Mouse (Mus musculus) stomach, embryonic 15.5 days (tissue): ENCODE results near the gene Dld. TPM values are rescaled to one million over a fixed set of nuclear protein-coding genes. Genes with fewer than 3 reads are reported as not detected.

ENCODE experiments used
- ATAC-seq: fragments of 200-750 bp; cut with Nextera tagmentation; 2 replicates; pipeline ENCODE4 v1.8.0; 2017; ENCODE audit warnings: low read depth, moderate number of reproducible peaks, moderate TSS enrichment; ENCODE audit not compliant: insufficient read depth, low FRiP score
- H3K27ac ChIP-seq: fragments of 300-500 bp; sonication (generic); 2 replicates; pipeline ENCODE4 v1.5.1; 2015; ENCODE audit warnings: mild to moderate bottlenecking, inconsistent platforms
- H3K27me3 ChIP-seq: fragments of 300-500 bp; sonication (generic); replicated peaks from 2 replicates; pipeline ENCODE4 v1.6.1; 2015; ENCODE audit warnings: inconsistent platforms
- H3K36me3 ChIP-seq: fragments of 300-500 bp; sonication (generic); 2 replicates; pipeline ENCODE4 v1.6.1; 2015; ENCODE audit warnings: inconsistent platforms
- H3K4me1 ChIP-seq: fragments of 300-500 bp; sonication (generic); 2 replicates; pipeline ENCODE4 v1.6.1; 2015; ENCODE audit warnings: inconsistent platforms
- H3K4me2 ChIP-seq: fragments of 300-500 bp; sonication (generic); 2 replicates; pipeline ENCODE4 v1.6.1; 2015; ENCODE audit warnings: mild to moderate bottlenecking, inconsistent platforms
- H3K4me3 ChIP-seq: fragments of 300-500 bp; sonication (generic); replicated peaks from 2 replicates; pipeline ENCODE4 v1.5.1; 2015; ENCODE audit warnings: inconsistent platforms
- H3K9ac ChIP-seq: fragments of 300-500 bp; sonication (generic); 2 replicates; pipeline ENCODE4 v1.6.1; 2015; ENCODE audit warnings: inconsistent platforms
- H3K9me3 ChIP-seq: fragments of 300-500 bp; sonication (generic); 2 replicates; pipeline ENCODE4 v1.6.1; 2016; ENCODE audit warnings: inconsistent platforms
- WGBS: fragments of 180-500 bp; shearing (Covaris S2); methylation state at CpG from one replicate; pipeline ENCODE4 v1.1.7; 2015; 5-methylcytosine and 5-hydroxymethylcytosine counted together
- polyA plus RNA-seq: library from polyadenylated mRNA; unstranded; fragments of >200 nt; fragmentation: Nextera tagmentation; extraction: Ambion mirVana; gene quantifications from 2 replicates; pipeline ENCODE4 v1.2.1, GENCODE M21; 2015

The Dld gene
- polyA plus RNA-seq, 1 experiment from 2014 or later, result 126 TPM

DNA sequence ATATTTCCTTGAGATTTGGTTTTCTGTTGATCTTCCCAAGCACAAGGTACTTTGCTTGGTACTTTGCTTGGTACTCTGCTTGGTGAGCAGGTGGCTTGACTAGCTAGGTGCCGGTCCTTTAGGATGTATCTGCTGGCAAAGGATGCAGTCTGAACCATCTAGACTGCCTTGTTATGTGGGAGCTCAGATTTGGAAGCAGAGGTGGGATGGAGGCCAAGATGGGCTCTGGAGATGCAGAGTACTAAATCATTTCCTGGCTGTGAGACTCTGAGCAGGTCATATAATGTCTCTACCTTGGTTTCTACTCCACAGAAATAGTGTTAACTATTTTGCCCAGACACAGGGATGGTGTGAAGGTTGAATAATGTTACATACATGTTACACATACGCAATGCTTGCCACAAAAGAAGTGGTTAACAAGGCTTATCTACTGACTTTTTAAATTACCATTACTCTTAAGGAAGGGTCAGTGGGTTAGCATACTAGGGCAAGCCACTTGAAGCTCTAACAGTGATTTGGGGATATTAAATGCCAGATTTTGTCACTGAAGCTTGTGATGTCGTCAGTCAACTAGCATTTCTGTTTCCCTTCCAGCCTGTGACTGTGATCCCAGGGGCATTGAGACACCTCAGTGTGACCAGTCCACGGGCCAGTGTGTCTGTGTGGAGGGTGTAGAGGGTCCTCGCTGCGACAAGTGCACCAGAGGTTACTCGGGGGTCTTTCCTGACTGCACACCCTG, 33.4 kb downstream of the Dld start:
- H3K4me3 ChIP-seq, result no peak overlapping the region
- no peak overlapping the region for H3K4me2 ChIP-seq
- peaks cover 55% of the 10 kb centered on the region for H3K36me3 ChIP-seq
- 89% methylated on average over 7 of the region's 7 CpGs for WGBS
- no peak for ATAC-seq
- H3K4me1 ChIP-seq, result no peaks in the 10 kb centered on the region
- H3K9me3 ChIP-seq, result no peaks in the 10 kb centered on the region
- no peak overlapping the region for H3K9ac ChIP-seq
- no peak overlapping the region for H3K27ac ChIP-seq
- no peaks in the 10 kb centered on the region for H3K27me3 ChIP-seq

- Histone ChIP-seq H3K9me3 (no peaks in the 10 kb centered on the region), H3K4me2 (no peak overlapping the region), H3K4me1 (no peaks in the 10 kb centered on the region), H3K36me3 (peaks cover 53% of the 10 kb centered on the region), H3K9ac (no peak overlapping the region), H3K27ac (no peak overlapping the region), H3K4me3 (no peak overlapping the region), H3K27me3 (no peaks in the 10 kb centered on the region)
- 74% methylated on average over 6 of the region's 6 CpGs for WGBS
- ATAC-seq, result no peak
Measured at GRCm38 (mm10) chr12:31315961-31316360, 35.3 kb downstream of the Dld start.

- no peak for ATAC-seq
Measured at GRCm38 (mm10) chr12:31314310-31314709, 36.9 kb downstream of the Dld start.

DNA sequence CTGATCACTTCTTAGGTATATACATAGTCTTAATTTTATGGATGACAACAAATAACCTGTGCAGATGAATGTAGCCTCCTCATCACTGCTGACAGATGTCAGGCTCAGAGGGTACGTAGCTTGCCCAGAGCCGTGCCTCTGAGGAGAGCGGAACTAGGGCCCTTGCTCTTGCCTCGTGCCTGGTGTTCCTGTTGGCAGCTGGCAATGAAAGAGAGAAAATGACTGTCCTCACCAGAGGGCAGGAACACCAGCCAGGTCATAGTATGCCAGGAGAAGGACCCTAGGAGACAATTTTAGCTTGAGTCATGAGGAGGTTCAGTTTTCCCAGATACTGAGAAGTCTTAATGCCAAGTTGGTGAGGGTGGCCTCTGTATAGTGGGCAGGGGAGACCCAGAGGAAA, 38.1 kb downstream of the Dld start:
- H3K4me2 ChIP-seq, result no peak overlapping the region

More at GRCm38 (mm10) chr12:31314310-31314709, 36.9 kb downstream of the Dld start:
- Histone ChIP-seq H3K9me3 (no peaks in the 10 kb centered on the region), H3K27ac (no peak overlapping the region), H3K4me2 (no peak overlapping the region), H3K4me3 (no peak overlapping the region), H3K27me3 (no peaks in the 10 kb centered on the region), H3K9ac (no peak overlapping the region), H3K36me3 (peaks cover 49% of the 10 kb centered on the region), H3K4me1 (no peaks in the 10 kb centered on the region)
- 89% methylated on average over 7 of the region's 7 CpGs for WGBS

GRCm38 (mm10) chr12:31312281-31312680, 39.0 kb downstream of the Dld start:
- Histone ChIP-seq H3K27ac (no peak overlapping the region), H3K9ac (no peak overlapping the region), H3K4me1 (no peaks in the 10 kb centered on the region), H3K4me3 (no peak overlapping the region), H3K4me2 (no peak overlapping the region), H3K27me3 (no peaks in the 10 kb centered on the region), H3K9me3 (no peaks in the 10 kb centered on the region), H3K36me3 (peaks cover 43% of the 10 kb centered on the region)
- WGBS, result 94% methylated on average over 5 of the region's 5 CpGs
- ATAC-seq, result no peak

More for the DNA sequence above, 38.1 kb downstream of the Dld start:
- H3K4me1 ChIP-seq, result no peaks in the 10 kb centered on the region
- H3K36me3 ChIP-seq, result peaks cover 44% of the 10 kb centered on the region
- no peaks in the 10 kb centered on the region for H3K9me3 ChIP-seq
- 93% methylated on average over 4 of the region's 4 CpGs for WGBS
- no peak overlapping the region for H3K4me3 ChIP-seq
- H3K9ac ChIP-seq, result no peak overlapping the region
- ATAC-seq, result no peak
- no peak overlapping the region for H3K27ac ChIP-seq
- H3K27me3 ChIP-seq, result no peaks in the 10 kb centered on the region

DNA sequence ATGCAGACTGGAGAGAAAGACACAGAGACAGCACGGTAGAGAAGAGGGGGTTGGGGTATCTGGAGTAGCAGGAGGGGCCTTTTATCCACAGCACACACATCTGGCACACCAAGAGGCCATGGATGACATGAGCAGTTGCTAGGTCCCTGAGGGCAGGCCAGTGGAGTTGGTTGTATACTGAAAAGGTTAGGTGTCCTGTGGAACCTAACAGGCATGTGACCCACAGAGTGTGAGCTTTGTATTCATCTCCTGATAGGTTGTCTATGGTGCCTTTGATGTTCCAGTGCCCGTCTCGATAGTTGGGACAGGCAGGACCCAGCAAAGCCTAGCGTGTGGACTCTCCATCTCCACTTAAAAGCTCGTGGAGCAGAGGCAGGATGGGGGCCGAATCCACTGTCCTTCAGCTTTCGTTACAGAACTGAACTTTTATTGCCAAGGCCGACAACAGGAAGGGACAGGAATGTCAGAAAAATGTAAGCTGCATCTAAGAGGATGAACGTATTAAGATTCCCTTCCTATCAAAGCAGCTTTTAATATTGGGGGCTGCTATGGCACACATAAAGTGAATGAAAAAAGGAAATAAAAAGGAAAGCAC, 39.5 kb downstream of the Dld start:
- H3K27me3 ChIP-seq, result no peaks in the 10 kb centered on the region
- whole genome bisulfite sequencing, result 82% methylated on average over 9 of the region's 9 CpGs
- H3K9ac ChIP-seq, result no peak overlapping the region
- no peak overlapping the region for H3K4me3 ChIP-seq
- H3K9me3 ChIP-seq, result no peaks in the 10 kb centered on the region
- H3K36me3 ChIP-seq, result peaks cover 48% of the 10 kb centered on the region
- no peak overlapping the region for H3K27ac ChIP-seq
- H3K4me2 ChIP-seq, result no peak overlapping the region
- no peak; the same call in 1 of the 2 replicates for ATAC-seq
- H3K4me1 ChIP-seq, result no peaks in the 10 kb centered on the region

GRCm38 (mm10) chr12:31310687-31311086, 40.6 kb downstream of the Dld start:
- ATAC-seq, result no peak
- H3K4me2 ChIP-seq, result no peak overlapping the region
- 89% methylated on average over 9 of the region's 9 CpGs for WGBS
- peaks cover 54% of the 10 kb centered on the region for H3K36me3 ChIP-seq
- no peak overlapping the region for H3K4me3 ChIP-seq
- no peak overlapping the region for H3K9ac ChIP-seq
- H3K4me1 ChIP-seq, result no peaks in the 10 kb centered on the region
- no peaks in the 10 kb centered on the region for H3K9me3 ChIP-seq
- no peaks in the 10 kb centered on the region for H3K27me3 ChIP-seq
- no peak overlapping the region for H3K27ac ChIP-seq

DNA sequence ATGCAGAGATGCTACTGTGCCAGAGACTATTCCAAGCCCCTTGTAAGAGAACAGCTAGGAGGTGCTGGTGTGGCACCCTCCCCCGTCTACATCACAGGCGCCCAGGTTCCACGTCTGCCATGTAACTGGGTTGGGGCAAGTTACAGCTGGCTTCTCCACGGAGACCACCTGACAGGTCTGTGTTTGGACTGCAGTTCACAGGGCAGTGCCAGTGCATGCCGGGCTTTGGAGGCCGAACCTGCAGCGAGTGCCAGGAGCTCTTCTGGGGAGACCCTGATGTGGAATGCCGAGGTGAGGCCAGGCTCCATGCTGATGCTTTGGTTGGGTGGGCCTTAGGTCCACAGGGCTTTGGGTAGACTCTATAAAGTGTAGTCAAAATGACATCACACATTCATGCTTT, 43.5 kb downstream of the Dld start:
- 93% methylated on average over 8 of the region's 8 CpGs for WGBS
- no peak overlapping the region for H3K9ac ChIP-seq

DNA sequence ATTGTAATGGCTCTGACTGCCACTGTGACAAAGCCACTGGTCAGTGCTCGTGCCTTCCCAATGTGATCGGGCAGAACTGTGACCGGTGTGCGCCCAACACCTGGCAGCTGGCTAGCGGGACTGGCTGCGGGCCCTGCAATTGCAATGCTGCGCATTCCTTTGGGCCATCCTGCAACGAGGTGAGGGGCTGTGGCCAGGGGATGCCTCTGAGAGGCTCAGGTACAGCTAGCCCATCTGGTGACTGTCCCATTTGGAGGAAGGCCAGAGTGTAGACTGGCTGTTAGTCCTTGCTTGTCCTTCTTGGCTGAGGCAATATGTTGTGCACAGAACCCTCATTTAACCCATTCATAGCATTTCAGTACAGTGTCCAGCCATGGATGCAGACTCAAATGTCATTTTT, 44.2 kb downstream of the Dld start:
- ATAC-seq, result no peak

More for the DNA sequence above, 43.5 kb downstream of the Dld start:
- Histone ChIP-seq H3K4me2 (no peak overlapping the region), H3K4me3 (no peak overlapping the region), H3K27me3 (no peaks in the 10 kb centered on the region), H3K36me3 (peaks cover 52% of the 10 kb centered on the region), H3K27ac (no peak overlapping the region), H3K9me3 (no peaks in the 10 kb centered on the region), H3K4me1 (no peaks in the 10 kb centered on the region)
- no peak for ATAC-seq

GRCm38 (mm10) chr12:31306075-31306675, 45.1 kb downstream of the Dld start:
- Histone ChIP-seq H3K4me3 (no peak overlapping the region), H3K27me3 (no peaks in the 10 kb centered on the region), H3K4me1 (no peaks in the 10 kb centered on the region), H3K9me3 (no peaks in the 10 kb centered on the region), H3K36me3 (peaks cover 59% of the 10 kb centered on the region), H3K9ac (no peak overlapping the region), H3K4me2 (no peak overlapping the region), H3K27ac (no peak overlapping the region)
- no peak for ATAC-seq
- WGBS, result 54% methylated on average over 5 of the region's 5 CpGs

More for the DNA sequence above, 44.2 kb downstream of the Dld start:
- Histone ChIP-seq H3K9ac (no peak overlapping the region), H3K27me3 (no peaks in the 10 kb centered on the region), H3K4me1 (no peaks in the 10 kb centered on the region), H3K4me2 (no peak overlapping the region), H3K9me3 (no peaks in the 10 kb centered on the region), H3K27ac (no peak overlapping the region), H3K36me3 (peaks cover 51% of the 10 kb centered on the region), H3K4me3 (no peak overlapping the region)
- WGBS, result 94% methylated on average over 8 of the region's 8 CpGs

- Histone ChIP-seq H3K27ac (0 out of 2 replicates have a peak overlapping the region, but pooled peaks have one; percentile 9), H3K27me3 (no peaks in the 10 kb centered on the region), H3K9ac (no peak overlapping the region), H3K9me3 (no peaks in the 10 kb centered on the region), H3K4me1 (no peaks in the 10 kb centered on the region), H3K4me2 (no peak overlapping the region), H3K36me3 (peaks cover 83% of the 10 kb centered on the region), H3K4me3 (no peak overlapping the region)
- 0 out of 2 replicates have a peak, but pooled peaks have one; percentile 17 for ATAC-seq
- 79% methylated on average over 16 of the region's 16 CpGs for WGBS
Measured at GRCm38 (mm10) chr12:31302766-31303511, 48.3 kb downstream of the Dld start.
